Mouse (Mus musculus): ENCODE measurements at regions not wholly inside any gene's neighbourhood (a gene's known extent, or its start where the extent isn't known, plus 50 kb on each side); places are given as distances from the start of the nearest gene placed in this dataset.

DNA sequence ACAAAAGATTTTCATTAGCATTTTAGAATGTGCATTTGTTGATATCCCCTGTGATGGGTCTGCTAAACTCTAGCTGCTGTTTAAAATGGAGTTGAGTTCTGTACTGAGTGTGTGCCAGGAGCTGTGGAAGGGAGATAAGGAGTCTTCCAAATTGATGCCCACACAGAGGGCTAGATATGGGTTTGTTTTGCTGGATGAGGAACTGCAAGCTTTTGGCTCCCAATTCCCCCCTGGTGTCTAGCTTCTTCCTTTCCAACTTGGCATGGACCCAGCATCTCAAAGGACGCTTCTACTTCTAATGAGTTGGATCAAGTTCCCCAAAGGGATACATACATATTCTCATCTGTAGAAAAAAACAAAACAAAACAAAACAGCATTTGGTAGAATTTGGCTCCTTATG, 577.0 kb upstream of the Large1 start:
- no peak for DNase-seq

DNA sequence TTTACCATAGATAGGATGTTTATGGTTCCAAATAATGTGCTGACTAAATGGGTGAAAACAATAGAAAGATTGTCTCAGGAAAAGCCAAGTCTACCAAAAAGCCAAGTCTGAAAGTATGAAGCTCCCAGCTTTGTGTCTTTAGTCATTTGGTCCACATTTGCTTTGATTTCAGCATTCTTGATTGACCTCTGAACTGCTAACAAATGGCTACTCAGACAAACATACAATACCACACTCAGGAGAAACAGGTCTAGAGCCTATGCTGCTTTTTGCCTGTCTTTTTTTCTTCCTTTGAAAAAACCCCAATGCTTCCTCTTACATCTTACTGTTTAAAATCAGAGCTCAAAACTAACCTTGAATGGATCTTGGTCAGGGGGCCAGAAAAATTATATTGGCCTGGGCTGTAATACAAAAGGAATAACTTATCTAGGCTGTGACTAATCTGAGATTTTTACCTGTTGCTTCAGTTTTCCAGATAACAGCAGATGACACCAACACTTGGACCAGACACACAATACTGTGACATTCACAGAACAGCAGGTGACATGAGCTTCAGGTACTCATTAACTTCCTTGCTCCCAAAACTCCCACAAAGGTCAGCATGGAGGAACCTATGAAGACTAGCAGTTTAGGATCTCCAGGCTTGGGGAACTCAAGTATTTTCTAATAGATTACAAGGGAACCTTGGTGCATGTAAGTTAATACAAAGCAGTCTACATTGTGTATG, 572.3 kb upstream of the Large1 start:
- no peak for DNase-seq

DNA sequence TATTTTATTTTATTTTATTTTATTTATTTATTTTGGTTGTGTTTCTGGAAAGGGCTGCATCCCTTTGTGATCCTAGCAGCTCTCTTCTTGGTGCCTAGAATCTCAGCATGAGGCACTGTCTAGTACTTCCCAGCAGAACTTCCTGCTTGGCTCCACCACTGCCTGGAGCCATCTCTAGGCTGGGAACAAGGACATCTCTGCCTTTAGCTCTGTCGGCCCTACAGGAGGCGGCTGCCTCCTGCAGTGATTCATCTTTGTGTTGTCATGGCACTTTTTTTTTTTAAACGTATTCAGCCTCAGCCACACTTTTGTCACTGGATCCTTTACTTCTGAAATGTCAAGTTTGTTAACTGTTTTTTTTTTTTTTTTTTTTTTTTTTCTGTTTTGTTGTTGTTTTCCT, 569.8 kb upstream of the Large1 start:
- DNase-seq: no peak

GRCm38 (mm10) chr8:73921158-73921557, 567.8 kb upstream of the Large1 start:
- no peak for DNase-seq

DNA sequence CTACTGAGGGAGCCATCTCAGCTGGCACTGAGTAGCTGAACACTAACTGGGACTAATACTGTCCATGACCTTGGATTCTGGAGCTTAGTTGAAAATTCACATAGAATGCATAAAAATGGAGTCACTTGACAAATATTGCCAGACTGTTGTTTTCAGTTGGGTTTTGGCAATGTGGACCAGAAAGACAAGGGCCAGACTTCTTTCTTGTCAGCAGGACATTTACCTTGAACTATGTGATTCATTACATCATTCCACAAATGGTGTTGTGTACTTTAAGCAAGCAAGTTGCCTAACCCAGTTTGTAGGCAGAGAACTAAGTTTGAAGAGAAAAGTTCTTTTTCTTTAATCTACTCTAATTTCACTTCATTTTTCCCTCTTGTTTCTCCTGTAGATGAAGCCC, 567.2 kb upstream of the Large1 start:
- DNase-seq: no peak

DNA sequence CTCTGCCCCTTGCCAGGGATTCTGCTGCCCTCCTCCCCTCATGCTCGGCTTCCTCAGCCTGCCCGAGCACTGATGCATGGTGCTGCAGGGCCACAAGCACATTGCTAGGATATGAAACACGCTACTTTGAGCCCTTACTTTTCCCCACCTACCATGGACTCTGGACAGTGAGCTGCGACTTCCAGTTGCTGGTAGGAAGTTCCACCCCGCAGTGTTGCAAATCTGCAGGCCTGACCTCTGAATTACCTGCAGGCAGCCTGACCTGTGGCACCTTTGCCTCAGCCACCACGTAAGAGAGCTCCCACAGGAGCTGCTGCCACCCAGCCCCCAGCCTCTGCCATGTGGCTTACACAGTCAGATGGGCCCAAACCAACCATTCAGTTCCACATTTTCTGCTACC, 551.7 kb upstream of the Large1 start:
- DNase-seq: peak; percentile 1

DNA sequence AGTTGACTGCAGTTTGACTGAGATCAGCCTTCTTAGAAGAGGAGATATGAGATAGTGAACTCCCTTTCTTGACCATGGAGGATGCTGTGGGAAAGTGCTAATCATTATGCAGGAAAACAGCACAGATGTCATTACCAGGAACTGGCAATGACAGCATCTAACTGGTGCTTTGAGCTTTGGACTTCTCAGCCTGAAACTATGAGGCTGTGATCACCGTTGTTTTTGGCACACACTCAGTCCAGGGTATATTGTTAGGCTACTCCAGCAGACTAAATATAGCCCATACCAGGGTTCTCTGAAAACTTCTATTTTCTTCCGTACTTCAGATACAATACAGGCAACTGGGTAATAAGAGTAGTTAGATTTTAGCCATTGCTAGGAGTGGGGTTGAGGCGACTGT, 550.5 kb upstream of the Large1 start:
- DNase-seq: peak; percentile 3

- DNase-seq: no peak
These were observed 532.6 kb upstream of the Large1 start for GRCm38 (mm10) chr8:73885976-73886375.

DNA sequence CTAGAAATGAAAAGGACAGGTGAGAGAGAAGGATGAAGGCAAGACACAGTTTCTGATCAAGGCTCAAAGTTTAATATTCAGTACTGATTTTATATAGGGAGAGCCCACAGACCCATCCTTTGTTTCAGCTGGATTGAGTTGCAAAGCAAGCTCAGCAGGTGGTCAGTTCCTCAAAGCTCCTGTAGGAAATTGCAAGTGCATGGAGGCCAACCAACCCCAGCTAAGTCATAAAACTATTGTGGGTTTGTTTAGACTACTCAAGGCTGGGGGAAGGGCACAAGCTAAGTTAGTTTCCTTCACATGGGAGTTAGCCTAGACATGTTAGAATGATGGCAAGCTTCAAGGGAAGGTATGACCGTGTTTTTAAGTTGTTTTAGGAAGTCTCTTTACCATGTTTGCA, 528.3 kb upstream of the Large1 start:
- DNase-seq: no peak
